Mouse (Mus musculus) left cerebral cortex, postnatal 14 days (tissue): Measurements from ENCODE around the gene Hist1h2bf. TPM values are rescaled to one million over a fixed set of nuclear protein-coding genes. Genes with fewer than 3 reads are reported as not detected.
"Not testable (repeated sequence)": the region's sequence is repeated elsewhere in the genome, so short reads cannot be mapped to it uniquely, and the experiment has no call there.

ENCODE experiments used
- DNase-seq, 2 experiments: peaks; one replicate each; pipeline ENCODE4 v3.0.0; 2021 to 2022; ENCODE audit warnings: low spot score in 2 of 2, mixed read lengths in 1 of 2
- intact Hi-C: fragments of 180-260 bp; cut with DNase I; formaldehyde crosslinking; loops from one replicate; pipeline ENCODE4 v1.15.1; 2025
- long read RNA-seq, 2 experiments: library from polyadenylated mRNA; stranded (forward); transcript quantifications; one replicate each; pipeline ENCODE4 v2.0.0; 2021
- total RNA-seq, 2 experiments: library from RNA; stranded (reverse); gene quantifications; 2 replicates each; pipeline ENCODE4 v1.2.3; 2021

The Hist1h2bf gene
- 10 to 100 TPM; 24.6 to 36.3 TPM for total RNA-seq
- long read RNA-seq, experiment 1, result 0 reads
- long read RNA-seq, experiment 2, result 0 reads

DNA sequence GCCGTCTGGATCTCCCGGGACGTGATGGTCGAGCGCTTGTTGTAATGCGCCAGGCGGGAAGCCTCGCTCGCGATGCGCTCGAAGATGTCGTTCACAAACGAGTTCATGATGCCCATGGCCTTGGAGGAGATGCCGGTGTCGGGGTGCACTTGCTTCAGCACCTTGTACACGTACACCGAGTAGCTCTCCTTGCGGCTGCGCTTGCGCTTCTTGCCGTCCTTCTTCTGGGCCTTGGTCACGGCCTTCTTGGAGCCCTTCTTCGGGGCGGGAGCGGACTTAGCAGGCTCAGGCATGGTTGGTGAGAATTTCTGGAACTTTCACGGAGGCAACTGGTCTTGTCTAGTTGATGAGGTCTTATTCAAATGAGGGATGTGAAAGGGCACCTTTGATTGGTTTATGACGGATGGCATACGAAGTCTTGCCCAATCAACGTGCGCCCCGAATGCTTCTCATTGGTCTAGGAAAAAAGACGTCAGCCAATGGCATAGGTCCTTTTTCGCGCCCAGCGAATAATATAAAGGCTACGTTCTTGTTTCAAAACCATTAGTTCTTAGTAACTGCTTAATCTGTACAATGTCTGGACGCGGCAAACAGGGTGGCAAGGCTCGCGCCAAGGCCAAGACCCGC, at the start of gene Hist1h2bf, which contains the start of gene Hist1h2ad:
Gene Hist1h2bf (minus strand): TSS at position 299 of the 627 bp plus-strand sequence.
Gene Hist1h2ad (plus strand): TSS at position 484 of the 627 bp plus-strand sequence.
- DNase-seq, result peak; percentile 96 to 98
- intact Hi-C loops, result not testable (repeated sequence)

DNA sequence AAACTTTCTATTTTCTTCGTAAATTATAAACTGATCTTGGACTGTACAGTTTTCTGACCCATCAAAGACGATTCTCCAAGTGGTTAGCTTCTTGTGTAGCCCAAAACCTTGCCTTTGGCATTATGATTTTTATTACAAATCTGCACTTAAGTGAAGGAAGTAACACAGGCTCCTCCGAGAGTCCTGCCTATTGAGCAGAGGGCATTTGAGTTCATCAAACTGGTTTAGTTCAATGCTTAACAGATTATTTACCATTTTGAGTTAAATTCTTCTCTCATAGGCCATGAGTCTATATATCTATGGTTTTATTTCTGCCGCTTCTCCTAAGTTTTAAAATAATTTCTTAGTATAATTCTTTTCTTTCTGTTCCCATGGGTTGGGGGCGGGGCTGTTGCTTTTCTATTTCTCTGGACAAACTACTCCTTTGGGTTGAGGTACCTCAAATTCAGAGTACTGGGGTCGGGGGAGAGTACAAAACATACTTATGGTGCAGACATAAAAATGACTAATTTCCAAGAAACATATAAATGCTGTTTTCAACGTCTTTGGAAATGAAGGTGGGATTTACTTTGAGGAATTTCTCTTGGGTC, 49.0 kb upstream of the Hist1h2bf start:
- peak in 1 of 2 experiments; percentile 9 for DNase-seq
- intact Hi-C loops, result loop anchor here (2.0 to 5.0 kb wide), 3 partner anchors 60 to 114 kb away; partner anchors contain the start of genes Hist1h1c, Hist1h1t, Hist1h2ac and Hist1h4c

DNA sequence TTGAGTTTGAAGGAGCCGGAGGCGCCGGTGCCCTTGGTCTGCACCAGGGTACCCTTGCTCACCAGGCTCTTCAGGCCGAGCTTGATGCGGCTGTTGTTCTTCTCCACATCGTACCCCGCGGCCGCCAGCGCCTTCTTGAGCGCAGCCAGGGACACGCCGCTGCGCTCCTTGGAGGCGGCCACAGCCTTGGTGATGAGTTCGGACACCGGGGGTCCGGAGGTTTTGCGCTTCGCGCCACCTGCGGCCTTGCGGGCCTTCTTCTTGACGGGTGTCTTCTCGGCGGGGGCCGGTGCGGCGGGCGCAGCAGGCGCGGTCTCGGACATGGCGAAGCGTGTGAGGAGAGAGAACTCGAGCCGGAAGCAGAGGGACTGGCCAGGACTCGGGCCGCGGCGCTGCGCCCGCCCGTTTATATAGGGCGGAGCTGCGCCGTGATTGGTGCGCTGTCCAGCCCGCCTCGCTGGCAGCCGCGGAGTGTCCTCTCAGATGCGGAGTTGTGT, 48.2 kb upstream of the Hist1h2bf start, which contains the start of gene Hist1h1e:
Gene Hist1h1e (minus strand): TSS at position 384 of the 497 bp plus-strand sequence.
- DNase-seq, result peak; percentile 87 to 88
- intact Hi-C loops, result loop anchor here (2.0 to 5.0 kb wide), 3 partner anchors 61 to 115 kb away; partner anchors contain the start of genes Hist1h1c, Hist1h1t, Hist1h2ac and Hist1h4c

DNA sequence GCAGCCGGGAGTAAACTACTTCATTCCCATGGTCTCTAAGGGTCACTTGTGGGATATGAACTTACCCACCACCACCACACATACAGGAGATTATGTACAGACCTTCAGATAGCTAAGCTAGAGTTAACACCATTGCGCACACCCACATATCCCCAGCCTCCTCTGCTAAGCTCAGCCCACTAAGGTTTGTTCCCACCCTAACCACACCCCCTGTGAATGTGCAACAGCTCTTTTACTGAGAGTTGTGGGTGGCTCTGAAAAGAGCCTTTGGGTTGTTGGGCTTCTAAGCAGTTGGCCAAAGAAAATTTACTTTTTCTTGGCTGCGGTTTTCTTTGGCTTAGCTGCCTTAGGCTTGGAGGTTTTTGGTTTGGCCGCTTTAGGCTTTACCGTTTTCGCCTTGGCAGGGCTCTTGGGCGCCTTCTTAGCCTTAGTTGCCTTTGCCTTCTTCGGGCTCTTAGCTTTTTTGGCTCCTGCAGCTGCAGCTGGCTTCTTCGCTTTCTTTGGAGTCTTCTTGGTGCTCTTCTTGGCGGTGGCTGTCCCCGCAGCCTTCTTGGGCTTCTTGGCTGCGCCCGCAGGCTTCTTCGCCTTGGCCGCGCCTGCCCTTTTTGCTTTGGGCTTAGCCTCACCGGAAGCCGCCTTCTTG, 47.7 kb upstream of the Hist1h2bf start:
- peak; percentile 70 to 85 for DNase-seq
- intact Hi-C loops, result loop anchor here (2.0 to 5.0 kb wide), 3 partner anchors 61 to 116 kb away; partner anchors contain the start of genes Hist1h1c, Hist1h1t, Hist1h2ac and Hist1h4c

DNA sequence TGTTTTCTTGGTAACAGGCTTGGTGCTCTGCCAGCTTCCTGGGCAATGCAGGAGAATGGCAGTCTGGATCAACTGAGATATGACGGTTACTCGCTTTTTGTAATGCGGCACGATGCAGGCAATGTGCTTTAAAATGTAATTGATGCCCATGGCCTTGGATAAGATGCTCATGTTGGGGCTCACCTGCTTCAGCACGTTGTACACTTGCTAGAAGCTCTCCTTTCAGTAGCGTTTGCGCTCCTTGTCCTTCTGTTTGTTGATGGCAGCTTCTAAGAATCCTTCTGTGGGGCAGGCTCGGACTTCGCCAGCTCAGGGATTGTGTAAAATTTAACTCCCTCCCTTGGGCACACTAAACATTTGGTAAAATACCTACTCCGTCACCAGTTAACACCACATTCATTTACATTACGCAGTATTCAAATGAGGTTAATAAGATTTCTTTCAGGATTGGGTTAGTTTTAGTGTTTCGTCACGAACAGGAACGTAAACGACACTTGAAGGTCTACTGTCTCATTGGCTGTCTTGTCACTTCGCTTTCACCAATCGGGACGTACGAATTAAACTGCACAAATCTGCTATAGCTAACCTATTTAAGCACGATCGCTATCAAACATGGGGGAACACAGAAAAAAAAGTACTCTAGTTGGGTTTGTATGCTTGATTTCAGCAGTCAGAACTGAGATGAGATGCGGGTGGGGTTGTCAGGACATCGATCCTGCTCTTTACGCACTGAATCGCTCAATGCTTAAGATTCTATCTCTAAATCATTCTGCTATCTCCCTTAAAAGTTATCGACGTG, 46.9 kb upstream of the Hist1h2bf start, which contains the start of gene Hist1h2be:
Gene Hist1h2be (minus strand): TSS at position 392 of the 799 bp plus-strand sequence.
- DNase-seq, result peak; percentile 69 to 93
- intact Hi-C loops, result loop anchor here (5.0 kb wide), 2 partner anchors 76 to 116 kb away; partner anchors contain the start of genes Hist1h1c, Hist1h1t and Hist1h4c

DNA sequence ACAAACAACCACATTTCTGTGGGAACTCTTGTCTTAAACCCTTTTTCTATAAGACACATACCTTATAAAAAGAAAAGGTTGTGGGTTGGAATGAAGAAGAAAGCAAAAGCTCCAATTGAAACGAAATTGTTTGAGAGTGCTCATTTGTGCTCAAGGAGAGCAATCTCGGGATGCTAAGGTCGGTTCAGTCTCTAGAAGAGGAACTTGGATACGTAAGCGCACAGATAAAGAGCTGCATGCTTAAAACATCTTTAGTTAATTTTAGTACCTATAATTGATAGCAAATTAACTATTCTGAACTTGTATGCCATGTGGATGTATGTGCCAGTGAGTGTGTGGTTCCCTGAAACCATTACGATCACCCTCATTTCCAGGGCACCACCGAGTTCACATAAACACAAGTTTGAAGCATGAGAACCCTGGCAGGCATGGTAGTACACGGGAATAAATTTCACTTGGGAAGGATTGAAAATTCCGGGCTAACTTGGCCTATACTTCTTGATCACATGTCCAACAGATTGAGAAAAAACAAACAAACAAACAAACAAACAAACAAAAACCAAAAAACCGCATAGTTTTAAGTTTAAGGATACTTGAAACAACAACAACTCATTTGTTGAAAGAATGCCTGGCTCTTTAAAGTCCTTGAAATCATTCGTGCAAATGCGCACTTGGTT, 46.2 kb upstream of the Hist1h2bf start:
- intact Hi-C loops, result loop anchor here (5.0 kb wide), 2 partner anchors 77 to 117 kb away; partner anchors contain the start of genes Hist1h1c, Hist1h1t and Hist1h4c
- DNase-seq, result peak in 1 of 2 experiments; percentile 2

DNA sequence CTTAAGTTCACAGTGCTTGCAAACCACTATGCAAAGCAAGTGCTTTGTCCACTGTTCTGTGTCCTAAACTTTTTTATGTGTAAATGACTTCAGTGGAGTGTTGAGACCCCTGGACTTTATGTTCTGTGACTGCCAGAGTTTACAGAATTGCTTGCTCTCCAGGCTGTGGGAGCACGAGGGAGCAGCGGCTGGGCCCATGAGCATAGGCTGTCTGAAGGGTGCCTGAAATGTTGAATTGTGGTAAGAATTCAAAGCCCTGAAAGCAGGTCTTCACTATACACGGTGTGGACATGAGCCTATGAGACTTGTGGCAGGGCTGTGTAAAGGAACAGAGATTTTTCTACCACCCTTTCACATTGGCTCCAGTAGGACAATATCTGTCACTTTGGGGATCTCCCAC, 37.6 kb upstream of the Hist1h2bf start:
- intact Hi-C loops, result no loop called here
- no peak for DNase-seq

DNA sequence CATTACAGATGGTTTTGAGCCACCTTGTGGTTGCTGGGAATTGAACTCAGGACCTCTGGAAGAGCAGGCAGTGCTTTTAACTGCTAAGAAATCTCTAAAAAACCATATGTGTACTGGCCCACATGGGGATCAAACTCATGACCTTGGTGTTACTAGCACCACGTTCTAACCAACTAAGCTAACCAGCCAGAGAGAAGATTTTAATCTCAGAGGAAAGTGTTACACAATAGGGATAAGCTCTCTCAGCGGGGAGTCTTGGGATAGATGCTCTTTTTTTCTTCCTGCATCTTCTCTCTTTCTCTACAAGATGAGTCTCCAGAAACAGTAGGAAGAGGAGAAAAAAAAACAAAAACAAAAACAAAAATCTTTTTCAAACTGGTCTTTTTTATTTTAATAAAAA, 36.4 kb upstream of the Hist1h2bf start:
- DNase-seq, result no peak
- intact Hi-C loops, result no loop called here

DNA sequence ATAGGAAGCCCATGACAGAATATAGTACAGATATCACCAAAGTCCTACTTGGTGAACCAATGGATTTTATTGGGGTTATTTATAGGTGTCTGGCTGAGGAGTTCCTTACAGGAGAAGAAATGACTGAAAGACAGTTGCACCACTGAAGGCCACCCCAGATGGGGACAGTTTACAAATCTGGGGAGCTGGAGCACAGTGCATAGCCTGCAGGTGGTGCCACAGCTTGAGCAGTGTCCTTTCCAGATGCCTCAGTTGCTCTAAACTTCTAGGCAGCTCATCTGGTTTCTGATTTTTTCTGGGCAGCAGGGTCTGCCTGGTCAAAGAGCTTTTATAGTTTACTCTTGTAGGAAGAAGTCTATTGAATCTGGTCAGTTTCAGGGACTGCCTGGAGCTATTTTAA, 35.8 kb upstream of the Hist1h2bf start:
- intact Hi-C loops, result no loop called here

DNA sequence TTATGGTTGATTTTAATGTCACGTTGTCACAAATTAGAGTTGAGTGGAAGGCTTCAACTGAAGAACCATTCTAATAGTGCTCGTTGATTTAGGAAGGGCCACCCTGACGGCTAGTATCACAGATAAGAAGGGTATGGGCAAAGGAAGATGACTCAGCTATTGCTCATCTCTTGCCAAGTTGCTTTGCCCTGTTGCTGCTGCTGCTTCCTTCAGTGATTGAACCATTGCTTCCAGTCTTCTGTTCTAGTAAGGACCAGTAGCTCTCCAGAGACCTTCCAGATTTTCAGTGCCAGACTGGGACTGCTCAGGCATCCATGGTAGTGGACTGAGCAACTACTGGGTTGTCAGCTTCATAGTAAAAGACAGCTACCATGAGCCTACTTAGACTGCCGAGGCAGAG, 35.2 kb upstream of the Hist1h2bf start:
- intact Hi-C loops, result no loop called here
- no peak for DNase-seq

More for the DNA sequence above, 35.8 kb upstream of the Hist1h2bf start:
- DNase-seq, result no peak

DNA sequence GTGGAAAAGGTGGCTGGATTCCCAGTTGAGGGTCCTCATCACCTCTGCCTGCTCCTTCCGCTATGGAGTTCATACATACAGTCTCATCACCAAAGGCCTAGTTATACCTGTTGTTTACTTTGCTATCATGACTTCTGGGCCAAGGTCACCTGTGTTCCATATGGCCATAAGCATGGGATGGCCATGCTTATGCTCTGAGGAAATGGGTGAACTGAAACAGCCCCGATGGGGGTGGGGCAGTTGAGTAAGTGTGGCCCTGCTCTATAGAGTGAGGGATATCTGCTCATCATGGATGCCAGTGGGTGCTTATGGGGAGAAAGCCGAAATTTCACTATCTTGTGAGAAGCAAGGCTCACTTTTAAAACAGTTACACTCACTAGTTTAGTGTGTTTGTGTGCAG, 31.1 kb upstream of the Hist1h2bf start:
- no peak for DNase-seq
- intact Hi-C loops, result no loop called here

DNA sequence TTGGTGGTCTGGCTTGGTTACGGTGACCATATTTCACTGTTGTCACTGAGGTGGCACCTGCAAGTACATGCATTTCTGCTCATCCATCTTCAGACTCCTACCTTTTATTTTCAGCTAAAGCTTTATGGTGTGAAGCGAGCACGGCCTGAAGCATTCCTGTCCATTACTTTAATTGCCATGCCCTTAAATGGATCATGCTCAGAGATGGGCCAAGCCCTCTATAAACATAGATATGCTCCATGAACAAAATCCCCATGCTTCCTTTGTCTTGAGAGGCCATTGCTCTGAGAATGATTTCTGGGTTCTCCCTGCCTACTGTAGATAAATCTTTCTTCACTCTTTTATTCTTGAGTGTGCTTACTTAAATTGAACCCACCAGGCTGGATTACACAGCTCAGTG, 30.5 kb upstream of the Hist1h2bf start:
- no peak for DNase-seq
- intact Hi-C loops, result no loop called here

DNA sequence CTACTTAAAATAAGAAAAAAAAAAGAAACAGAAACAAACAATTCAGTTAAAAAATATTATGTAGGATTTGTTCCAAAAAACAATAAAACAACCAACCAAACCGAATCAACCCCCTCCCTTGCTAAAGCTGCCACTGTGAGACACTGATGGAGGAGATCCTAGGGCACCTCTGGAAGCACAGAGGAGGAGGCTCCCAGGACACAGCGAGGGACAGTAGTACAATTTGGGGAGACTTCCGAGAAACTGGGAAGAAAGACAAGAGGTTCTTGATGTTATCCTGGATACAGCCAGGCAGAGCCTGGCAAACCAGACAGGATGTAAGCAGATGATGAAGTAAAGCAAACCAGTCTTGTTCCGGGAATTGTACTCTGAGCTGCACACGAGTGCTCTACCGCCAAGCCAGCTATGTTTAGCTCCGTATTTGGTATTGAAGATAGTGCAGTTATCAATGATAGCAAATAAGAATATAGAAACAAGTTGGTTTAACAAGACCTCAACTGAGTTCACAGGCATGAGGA, 29.2 kb upstream of the Hist1h2bf start:
- intact Hi-C loops, result no loop called here

DNA sequence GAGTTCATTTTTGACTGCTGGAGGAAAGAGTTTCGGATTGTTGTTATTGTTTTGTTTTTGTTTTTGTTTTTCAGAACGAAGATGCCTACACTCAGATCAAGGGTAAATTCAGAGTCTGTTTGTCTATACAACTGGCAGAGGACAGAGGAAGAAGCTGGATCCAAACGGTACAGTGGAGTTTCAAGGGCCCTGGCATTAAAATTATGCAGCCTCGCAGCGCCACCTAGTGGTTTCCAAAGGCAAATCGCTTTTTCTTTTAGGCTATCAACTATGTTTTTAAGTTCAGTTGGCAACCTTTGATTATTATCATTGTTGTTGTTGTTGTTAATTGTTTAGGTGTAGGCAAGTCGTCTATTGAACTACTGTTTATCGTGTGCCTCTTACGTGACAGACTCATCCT, 24.0 kb upstream of the Hist1h2bf start:
- intact Hi-C loops, result loop anchor here (1.0 kb wide), 1 partner anchor 12 kb away; no protein-coding TSS in a partner anchor
- DNase-seq, result peak; percentile 56 to 79

More for the DNA sequence above, 29.2 kb upstream of the Hist1h2bf start:
- no peak for DNase-seq

DNA sequence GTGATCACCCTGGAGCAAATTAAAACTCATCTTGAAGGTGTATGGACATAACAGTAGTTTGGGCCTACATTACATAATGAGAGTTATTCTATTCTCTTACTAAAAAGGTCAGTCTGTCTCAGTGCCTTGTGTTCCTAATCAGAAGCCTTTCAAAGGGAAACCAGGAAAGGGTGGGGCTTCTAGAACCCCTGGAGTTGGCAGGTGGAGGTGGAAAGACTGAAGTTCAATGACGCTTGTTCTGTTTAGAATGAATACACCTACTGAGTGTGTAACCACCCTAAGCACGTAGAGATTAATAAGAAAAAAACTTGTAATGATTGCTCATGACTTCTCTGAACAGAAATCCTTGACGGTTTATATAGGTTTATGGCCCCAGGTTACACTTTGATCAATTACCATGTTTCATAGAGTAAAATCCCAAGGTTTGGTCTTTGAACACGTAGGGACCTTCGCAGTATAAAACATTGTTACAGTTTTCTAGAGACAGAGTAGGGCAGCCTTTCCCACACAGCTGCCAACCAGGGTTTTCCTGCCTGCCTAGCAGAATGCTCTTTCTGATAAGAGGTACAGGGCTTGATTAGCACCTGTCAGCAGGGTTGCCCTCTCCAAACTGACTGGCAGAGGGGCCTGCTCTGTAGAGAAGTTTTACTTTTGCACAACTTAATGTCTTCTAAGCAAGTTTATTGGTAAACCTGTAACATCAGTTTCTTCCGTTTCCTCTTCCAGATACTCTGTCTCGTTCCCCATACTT, 21.8 kb upstream of the Hist1h2bf start:
- DNase-seq, result no peak
- intact Hi-C loops, result no loop called here

DNA sequence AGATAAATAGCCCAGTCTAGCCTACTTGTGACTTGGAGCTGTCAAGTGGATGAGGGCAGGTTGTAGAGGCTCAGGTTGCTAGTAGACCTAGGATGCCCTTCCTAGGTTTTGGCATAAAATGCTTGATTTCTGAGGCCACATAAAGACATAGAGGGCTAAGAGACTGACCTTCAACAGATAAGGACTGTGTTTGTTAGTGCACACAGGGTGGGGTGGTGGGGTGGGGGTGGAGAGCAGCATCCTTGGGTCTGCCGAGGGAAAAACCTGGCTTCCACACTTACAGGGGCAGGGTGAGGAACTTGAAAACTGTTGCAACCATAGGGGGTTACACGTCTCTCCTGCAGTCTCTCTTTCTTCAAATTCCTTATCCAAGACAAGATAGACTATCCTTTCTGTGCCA, 21.2 kb upstream of the Hist1h2bf start:
- intact Hi-C loops, result no loop called here
- DNase-seq, result no peak

DNA sequence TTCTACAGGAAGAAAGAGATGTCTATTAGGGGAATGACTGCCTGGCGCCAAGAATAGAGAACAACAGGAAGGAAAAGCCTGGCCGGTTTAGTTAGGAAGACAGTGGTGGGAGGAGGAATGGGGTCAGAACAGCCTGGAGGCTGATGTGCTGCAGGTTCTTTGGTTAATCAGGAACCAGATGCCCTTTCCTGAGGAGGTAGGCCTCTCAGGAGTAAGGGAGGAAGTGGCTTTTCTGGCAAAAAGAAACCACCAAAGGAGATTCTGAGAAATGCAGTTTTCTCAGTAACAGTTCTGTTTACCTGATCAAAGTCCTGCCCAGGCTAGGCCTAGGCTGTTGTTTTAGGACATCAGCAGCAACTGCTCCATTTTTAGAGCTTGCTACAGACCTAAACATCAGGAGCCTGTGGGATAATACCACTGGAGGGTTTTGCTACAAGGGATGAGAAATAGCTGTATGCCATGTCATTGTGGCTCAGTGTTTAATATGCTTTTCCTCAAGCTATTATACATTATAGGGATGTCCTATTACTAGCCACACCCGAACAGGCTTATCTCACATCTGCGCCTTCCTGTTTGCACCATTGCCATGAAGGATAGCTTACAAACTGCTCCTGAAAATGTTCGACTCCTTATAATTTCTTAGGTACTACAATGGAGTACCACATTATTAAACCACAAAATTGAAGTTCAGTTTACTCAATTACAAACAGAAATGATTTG, 19.2 kb upstream of the Hist1h2bf start:
- intact Hi-C loops, result no loop called here
- no peak for DNase-seq
